Mouse (Mus musculus) spleen, adult 2 months (tissue): ENCODE data around the gene Macrod2. TPM values are rescaled to one million over a fixed set of nuclear protein-coding genes. Genes with fewer than 3 reads are reported as not detected.

Experiments used
- DNase-seq, 2 experiments: peaks; one replicate each; pipeline versions ENCODE4 v3.0.0 to v3.0.0-alpha.2; 2012 to 2021; ENCODE audit warnings: low spot score in 2 of 2, low read depth in 1 of 2
- H3K27ac ChIP-seq: fragments of 200-500 bp; 2 replicates; pipeline ENCODE4 v1.5.1; 2012; ENCODE audit warnings: low read length, inconsistent platforms; ENCODE audit not compliant: insufficient read depth
- H3K27me3 ChIP-seq: fragments of 200-500 bp; 2 replicates; pipeline ENCODE4 v1.6.1; 2012; ENCODE audit warnings: mild to moderate bottlenecking, moderate library complexity, low read length, inconsistent platforms; ENCODE audit not compliant: control insufficient read depth, insufficient read depth
- H3K36me3 ChIP-seq: fragments of 200-500 bp; 2 replicates; pipeline ENCODE4 v1.6.1; 2012; ENCODE audit warnings: mild to moderate bottlenecking, low read length, inconsistent platforms; ENCODE audit not compliant: control insufficient read depth, insufficient read depth
- H3K4me1 ChIP-seq: fragments of 200-500 bp; 2 replicates; pipeline ENCODE4 v1.6.1; 2011; ENCODE audit warnings: inconsistent platforms; ENCODE audit not compliant: control insufficient read depth, insufficient read depth, insufficient read length
- H3K4me3 ChIP-seq: fragments of 200-500 bp; 2 replicates; pipeline ENCODE4 v1.5.1; 2011; ENCODE audit warnings: mild to moderate bottlenecking, inconsistent platforms; ENCODE audit not compliant: insufficient read depth, insufficient read length; ENCODE audit errors: extremely low read depth
- CTCF ChIP-seq: fragments of 200-500 bp; IDR thresholded peaks from 2 replicates; pipeline ENCODE4 v1.5.1; 2011; ENCODE audit warnings: mild to moderate bottlenecking, inconsistent platforms; ENCODE audit not compliant: insufficient read depth, insufficient read length, insufficient replicate concordance; ENCODE audit errors: extremely low read depth
- POLR2A ChIP-seq: fragments of 200-500 bp; IDR thresholded peaks from 2 replicates; pipeline ENCODE4 v1.6.1; 2011; ENCODE audit warnings: low read depth, low read length, inconsistent platforms
- WGBS: fragments of 180-500 bp; shearing (Covaris S2); methylation state at CpG from one replicate; pipeline ENCODE4 v1.1.7; 2018; 5-methylcytosine and 5-hydroxymethylcytosine counted together
- polyA plus RNA-seq: library from polyadenylated mRNA; depleted of rRNA; stranded (reverse); fragments of >200 nt; gene quantifications from 2 replicates; pipeline ENCODE4 v1.2.3, GENCODE M21; 2012

Gene Macrod2
- polyA plus RNA-seq, 1 experiment = 2.2 TPM

DNA sequence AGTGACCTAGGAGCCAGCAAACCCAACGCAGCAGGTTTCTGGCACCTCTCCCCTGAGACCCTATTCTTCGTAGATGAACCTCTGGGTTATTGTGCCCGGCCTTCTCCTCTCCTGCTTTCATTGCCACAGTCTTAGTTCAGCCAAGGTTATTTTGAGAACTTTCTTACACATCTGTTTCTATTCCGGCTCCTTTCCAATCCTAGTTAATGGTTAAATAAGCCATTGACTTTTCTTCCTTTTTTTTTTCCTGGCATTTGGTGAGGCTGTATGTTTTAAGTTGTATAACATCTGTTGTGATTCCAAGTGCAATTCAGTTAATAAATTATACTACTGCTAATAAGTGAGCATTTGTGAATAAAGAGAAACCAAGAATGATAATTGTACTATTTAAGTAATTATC lies 44.0 kb downstream of the Macrod2 start:
- WGBS = 90% methylated on average over 4 of the region's 4 CpGs

DNA sequence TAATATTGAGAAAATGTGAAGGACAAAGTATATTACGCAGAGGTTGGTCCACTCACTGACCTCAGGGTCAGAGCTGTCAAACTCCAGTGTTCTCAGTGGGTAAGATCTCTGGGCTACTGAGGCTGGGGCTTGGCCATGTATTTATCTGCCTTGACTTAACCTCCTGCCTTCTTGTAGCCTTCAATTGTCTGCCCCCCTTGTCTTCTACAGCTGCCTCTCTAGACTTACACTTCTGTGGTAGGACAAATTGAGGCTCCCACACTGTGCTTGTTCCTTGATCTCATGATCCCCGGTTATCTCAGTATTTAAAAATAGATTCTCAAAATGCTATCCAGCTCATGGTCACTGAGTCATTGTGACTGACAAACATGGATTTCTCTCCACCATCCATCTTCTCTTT lies 53.5 kb downstream of the Macrod2 start:
- Histone ChIP-seq H3K27me3 (no peaks in the 10 kb centered on the region), H3K4me1 (no peaks in the 10 kb centered on the region), H3K27ac (no peak overlapping the region), H3K4me3 (no peak overlapping the region), H3K36me3 (no peaks in the 10 kb centered on the region)
- TF ChIP-seq CTCF (no peak), POLR2A (no peak)
- no peak for DNase-seq
- 84% methylated on average over 2 of the region's 2 CpGs for WGBS

More for the DNA sequence above, 44.0 kb downstream of the Macrod2 start:
- TF ChIP-seq CTCF (no peak), POLR2A (no peak)
- Histone ChIP-seq H3K27ac (no peak overlapping the region), H3K27me3 (no peaks in the 10 kb centered on the region), H3K4me3 (no peak overlapping the region), H3K4me1 (no peaks in the 10 kb centered on the region), H3K36me3 (no peaks in the 10 kb centered on the region)
- no peak for DNase-seq

DNA sequence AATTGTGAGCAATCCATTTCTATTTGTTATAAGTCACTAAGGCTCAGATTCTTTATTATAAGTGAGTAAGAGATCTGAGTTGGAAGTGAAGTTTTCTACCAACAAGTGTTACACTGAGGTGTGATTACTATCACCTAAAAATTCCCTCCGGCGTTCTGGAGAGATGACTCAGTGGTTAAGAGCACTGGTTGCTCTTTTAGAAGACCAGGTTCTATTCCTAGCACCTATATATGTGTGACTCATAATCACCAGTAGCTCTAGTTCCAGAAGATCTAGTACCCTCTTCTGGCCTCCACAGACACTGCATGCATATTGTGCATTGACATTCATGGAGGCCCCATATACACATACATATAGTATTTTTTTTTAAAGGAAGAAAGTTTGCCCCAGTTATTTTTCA lies 80.7 kb downstream of the Macrod2 start:
- no peaks in the 10 kb centered on the region for H3K36me3 ChIP-seq
- H3K4me1 ChIP-seq = no peaks in the 10 kb centered on the region
- no peak overlapping the region for H3K4me3 ChIP-seq
- no peak overlapping the region for H3K27ac ChIP-seq
- H3K27me3 ChIP-seq = no peaks in the 10 kb centered on the region
- WGBS = 83% methylated on average over 2 of the region's 2 CpGs
- no peak for DNase-seq
- no peak for TF ChIP-seq POLR2A

DNA sequence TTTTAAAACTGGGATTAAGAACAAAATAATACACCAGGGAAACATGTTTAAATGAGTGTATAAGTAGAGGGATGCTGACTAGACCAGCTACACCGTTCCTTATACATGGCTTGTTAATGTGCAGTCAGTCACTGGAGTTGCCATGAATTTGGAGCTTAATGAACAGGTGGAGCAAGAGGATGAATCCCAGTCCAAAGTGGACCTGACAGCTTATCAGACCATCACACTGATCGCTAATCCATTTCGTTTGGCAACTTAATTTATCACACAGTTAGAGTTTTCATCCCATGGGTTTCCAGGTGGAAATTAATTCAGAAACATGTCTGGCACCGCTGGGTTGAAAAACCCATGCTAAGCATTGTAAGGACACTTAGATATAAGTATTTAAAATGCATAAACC lies 81.8 kb downstream of the Macrod2 start:
- Histone ChIP-seq H3K27me3 (no peaks in the 10 kb centered on the region), H3K4me3 (no peak overlapping the region), H3K4me1 (no peaks in the 10 kb centered on the region), H3K27ac (no peak overlapping the region), H3K36me3 (no peaks in the 10 kb centered on the region)
- DNase-seq = no peak
- WGBS = 79% methylated on average over 4 of the region's 4 CpGs
- TF ChIP-seq POLR2A = no peak
- no peak for TF ChIP-seq CTCF

DNA sequence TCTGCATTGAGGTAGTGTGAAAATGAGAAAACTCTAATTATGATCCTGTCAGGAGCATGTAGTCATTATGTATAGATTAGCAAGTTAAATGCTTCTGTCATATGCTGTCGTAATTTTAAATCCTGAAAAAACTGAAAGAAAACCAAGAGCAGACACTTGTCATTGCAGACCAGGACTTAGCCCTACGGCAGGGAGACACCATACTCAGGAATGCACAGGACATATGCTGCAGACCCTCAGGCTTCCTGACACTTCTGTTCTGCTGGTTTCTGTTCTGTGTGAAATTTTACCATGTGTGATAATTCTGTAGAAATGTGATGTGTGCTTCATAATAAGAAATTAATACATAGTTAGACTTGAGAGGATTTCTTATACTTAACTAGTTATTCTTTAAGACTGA lies 87.5 kb downstream of the Macrod2 start:
- DNase-seq = no peak
- Histone ChIP-seq H3K27me3 (no peaks in the 10 kb centered on the region), H3K27ac (no peak overlapping the region), H3K36me3 (no peaks in the 10 kb centered on the region), H3K4me1 (no peaks in the 10 kb centered on the region), H3K4me3 (no peak overlapping the region)
- 80% methylated on average over 2 of the region's 2 CpGs for WGBS
- TF ChIP-seq CTCF = no peak
- TF ChIP-seq POLR2A = no peak

DNA sequence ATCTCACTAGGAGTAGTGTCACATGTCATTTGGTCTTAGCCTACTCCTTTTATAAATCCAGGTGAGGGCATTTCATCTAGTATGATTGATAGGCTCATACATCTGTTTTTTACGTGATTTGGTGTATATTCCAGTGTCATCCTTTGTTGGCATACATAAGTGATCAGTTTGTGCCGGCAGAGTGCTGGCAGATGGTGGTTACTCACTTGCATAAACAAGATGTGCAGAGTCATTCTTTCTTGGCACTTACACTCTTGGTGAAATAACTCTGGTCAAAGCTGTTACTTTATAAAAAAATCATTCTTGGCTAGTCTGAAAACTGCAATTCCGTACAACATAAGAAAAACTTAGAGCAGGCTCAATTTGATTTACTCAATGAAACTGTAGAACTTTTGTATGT lies 102.6 kb downstream of the Macrod2 start:
- Histone ChIP-seq H3K4me1 (no peaks in the 10 kb centered on the region), H3K4me3 (no peak overlapping the region), H3K36me3 (no peaks in the 10 kb centered on the region), H3K27ac (no peak overlapping the region), H3K27me3 (no peaks in the 10 kb centered on the region)
- no peak for DNase-seq
- TF ChIP-seq POLR2A = no peak
- no peak for TF ChIP-seq CTCF
- WGBS = 48% methylated on average over 3 of the region's 3 CpGs

DNA sequence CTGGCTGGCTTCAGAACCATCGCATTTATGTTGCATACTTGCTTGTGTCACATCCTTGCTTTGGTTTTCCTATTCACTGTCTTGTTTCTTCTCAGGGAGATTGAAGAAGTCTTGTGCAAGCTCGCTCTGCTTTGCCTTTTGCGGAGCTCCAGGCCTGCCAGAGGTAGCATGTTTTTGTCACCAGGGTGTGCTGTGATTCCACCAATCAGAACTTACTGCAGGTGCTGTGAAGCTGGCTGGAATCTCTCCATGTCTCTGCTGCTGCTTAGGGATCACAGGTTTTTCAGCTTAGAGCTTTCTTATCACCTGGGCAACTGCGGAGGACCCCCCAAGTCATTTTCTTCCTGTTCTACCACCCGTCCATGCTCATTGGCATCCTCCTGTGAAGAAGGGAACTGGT lies 105.8 kb downstream of the Macrod2 start:
- no peak for TF ChIP-seq CTCF
- TF ChIP-seq POLR2A = no peak
- WGBS = 63% methylated on average over 5 of the region's 5 CpGs
- no peaks in the 10 kb centered on the region for H3K27me3 ChIP-seq
- DNase-seq = no peak
- H3K4me3 ChIP-seq = no peak overlapping the region
- no peaks in the 10 kb centered on the region for H3K4me1 ChIP-seq
- no peak overlapping the region for H3K27ac ChIP-seq
- H3K36me3 ChIP-seq = no peaks in the 10 kb centered on the region

DNA sequence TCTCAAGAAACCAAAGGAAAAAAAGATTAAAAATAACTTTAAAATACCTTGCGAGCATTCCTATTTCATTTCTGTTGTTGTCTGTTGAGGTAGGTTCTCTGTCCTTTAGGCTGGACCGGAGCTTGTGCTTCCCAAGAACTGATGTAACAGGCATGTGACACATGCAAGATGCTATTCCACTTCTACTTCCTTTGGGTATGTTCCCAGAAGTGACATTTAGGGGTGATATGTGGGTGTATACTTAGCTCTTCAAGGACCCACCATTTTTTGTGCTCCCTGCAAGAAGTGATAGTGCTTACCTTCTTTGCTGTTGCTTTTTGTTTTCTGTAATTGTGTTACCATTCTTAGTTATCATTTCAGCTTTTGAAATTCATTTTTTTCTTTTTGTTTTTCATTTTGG lies 126.4 kb downstream of the Macrod2 start:
- DNase-seq = no peak
- no peak for TF ChIP-seq CTCF
- TF ChIP-seq POLR2A = no peak
- no peaks in the 10 kb centered on the region for H3K36me3 ChIP-seq
- no peak overlapping the region for H3K4me3 ChIP-seq
- H3K27ac ChIP-seq = no peak overlapping the region
- H3K4me1 ChIP-seq = no peaks in the 10 kb centered on the region
- H3K27me3 ChIP-seq = no peaks in the 10 kb centered on the region
- WGBS = 96% methylated on average over 2 of the region's 2 CpGs
